Mouse (Mus musculus) forelimb bud, embryonic 11.5 days (tissue): ENCODE data around the gene Kif21b.
A peak's percentile ranks its signal among the peaks of the same experiment; 100 is the strongest.

ENCODE experiments used
- DNase-seq: peaks from one replicate; pipeline ENCODE4 v3.0.0-alpha.2; 2012; ENCODE audit warnings: low read depth, low spot score

The Kif21b gene

GRCm38 (mm10) chr1:136130951-136131558 is at the start of gene Kif21b:
Gene Kif21b, plus strand, starts transcription at chr1:136131389.
- peak; percentile 91 for DNase-seq

- no peak for DNase-seq
Measured at GRCm38 (mm10) chr1:136085988-136086685, 45.1 kb upstream of the Kif21b start.

- DNase-seq: no peak
Measured at GRCm38 (mm10) chr1:136089368-136090165, 41.6 kb upstream of the Kif21b start.

- DNase-seq: no peak
Measured at GRCm38 (mm10) chr1:136093726-136094125, 37.5 kb upstream of the Kif21b start.

- no peak for DNase-seq
Measured at GRCm38 (mm10) chr1:136094807-136095206, 36.4 kb upstream of the Kif21b start.

- no peak for DNase-seq
Measured at GRCm38 (mm10) chr1:136102094-136102493, 29.1 kb upstream of the Kif21b start.

GRCm38 (mm10) chr1:136102551-136102950 is 28.6 kb upstream of the Kif21b start:
- DNase-seq: no peak

GRCm38 (mm10) chr1:136102981-136103380 is 28.2 kb upstream of the Kif21b start:
- DNase-seq: no peak

GRCm38 (mm10) chr1:136103696-136104095 is 27.5 kb upstream of the Kif21b start:
- no peak for DNase-seq

GRCm38 (mm10) chr1:136104741-136105140 is 26.4 kb upstream of the Kif21b start:
- no peak for DNase-seq

- no peak for DNase-seq
Measured at GRCm38 (mm10) chr1:136109464-136109863, 21.7 kb upstream of the Kif21b start.

GRCm38 (mm10) chr1:136116183-136116582 is 15.0 kb upstream of the Kif21b start:
- peak; percentile 51 for DNase-seq

GRCm38 (mm10) chr1:136117069-136117468 is 14.1 kb upstream of the Kif21b start:
- no peak for DNase-seq

GRCm38 (mm10) chr1:136118875-136119274 is 12.3 kb upstream of the Kif21b start:
- DNase-seq: peak; percentile 74

GRCm38 (mm10) chr1:136119571-136120262 is 11.5 kb upstream of the Kif21b start:
- DNase-seq: no peak

GRCm38 (mm10) chr1:136120263-136120603 is 11.0 kb upstream of the Kif21b start:
- no peak for DNase-seq

- DNase-seq: no peak
Measured at GRCm38 (mm10) chr1:136120785-136121184, 10.4 kb upstream of the Kif21b start.

- no peak for DNase-seq
Measured at GRCm38 (mm10) chr1:136122030-136122429, 9.2 kb upstream of the Kif21b start.

GRCm38 (mm10) chr1:136126159-136126765 is 4.9 kb upstream of the Kif21b start:
- no peak for DNase-seq

- DNase-seq: no peak
Measured at GRCm38 (mm10) chr1:136126895-136127294, 4.3 kb upstream of the Kif21b start.

GRCm38 (mm10) chr1:136127856-136128255 is 3.3 kb upstream of the Kif21b start:
- no peak for DNase-seq

- DNase-seq: no peak
Measured at GRCm38 (mm10) chr1:136128416-136128815, 2.8 kb upstream of the Kif21b start.
